Mouse (Mus musculus) midbrain, embryonic 16.5 days (tissue): ENCODE measurements around the gene Mphosph9. TPM values are rescaled to one million over a fixed set of nuclear protein-coding genes. Genes with fewer than 3 reads are reported as not detected.

Experiments
- ATAC-seq: fragments of 200-750 bp; cut with Nextera tagmentation; 2 replicates; pipeline ENCODE4 v1.8.0; 2017; ENCODE audit warnings: moderate TSS enrichment
- H3K27ac ChIP-seq: fragments of 300-500 bp; sonication (generic); 2 replicates; pipeline ENCODE4 v1.5.1; 2014; ENCODE audit warnings: mild to moderate bottlenecking, low read length, mixed read lengths
- H3K27me3 ChIP-seq: fragments of 300-500 bp; sonication (generic); 2 replicates; pipeline ENCODE4 v1.6.1; 2014; ENCODE audit warnings: low read depth, low read length, mixed read lengths; ENCODE audit not compliant: control insufficient read depth, insufficient read depth
- H3K36me3 ChIP-seq: fragments of 300-500 bp; sonication (generic); 2 replicates; pipeline ENCODE4 v1.6.1; 2014; ENCODE audit warnings: mild to moderate bottlenecking, low read length, moderate library complexity, mixed read lengths; ENCODE audit not compliant: control insufficient read depth, insufficient read depth
- H3K4me1 ChIP-seq: fragments of 300-500 bp; sonication (generic); 2 replicates; pipeline ENCODE4 v1.6.1; 2014; ENCODE audit warnings: mild to moderate bottlenecking, low read length, mixed read lengths; ENCODE audit not compliant: control insufficient read depth, insufficient read depth
- H3K4me2 ChIP-seq: fragments of 300-500 bp; sonication (generic); 2 replicates; pipeline ENCODE4 v1.6.1; 2014; ENCODE audit warnings: mild to moderate bottlenecking, low read length, mixed read lengths
- H3K4me3 ChIP-seq: fragments of 300-500 bp; sonication (generic); 2 replicates; pipeline ENCODE4 v1.5.1; 2014; ENCODE audit warnings: low read depth, mild to moderate bottlenecking, low read length, moderate library complexity, mixed read lengths
- H3K9ac ChIP-seq: fragments of 300-500 bp; sonication (generic); 2 replicates; pipeline ENCODE4 v1.6.1; 2014; ENCODE audit warnings: low read depth, low read length, mixed read lengths
- H3K9me3 ChIP-seq: fragments of 300-500 bp; sonication (generic); replicated peaks from 2 replicates; pipeline ENCODE4 v1.6.1; 2014; ENCODE audit warnings: mild to moderate bottlenecking, low read length, mixed read lengths; ENCODE audit not compliant: control insufficient read depth, poor library complexity, severe bottlenecking
- WGBS: fragments of 180-500 bp; shearing (Covaris S2); extraction: QIAGEN DNeasy Blood & Tissue Kit; methylation state at CpG from one replicate; pipeline ENCODE4 v1.1.7; 2014; 5-methylcytosine and 5-hydroxymethylcytosine counted together
- polyA plus RNA-seq: library from polyadenylated mRNA; unstranded; fragments of >200 nt; fragmentation: Nextera tagmentation; extraction: Ambion mirVana; gene quantifications from 2 replicates; pipeline ENCODE4 v1.2.1, GENCODE M21; 2015

The Mphosph9 gene
- polyA plus RNA-seq, 1 experiment from 2014 or later: 9.3 TPM

- WGBS: 56% methylated on average over 6 of the region's 6 CpGs
- no peak overlapping the region for H3K4me2 ChIP-seq
- H3K27ac ChIP-seq: no peak overlapping the region
- no peaks in the 10 kb centered on the region; the same call in 1 of the 2 replicates for H3K4me1 ChIP-seq
- no peaks in the 10 kb centered on the region for H3K9me3 ChIP-seq
- no peaks in the 10 kb centered on the region for H3K27me3 ChIP-seq
- H3K36me3 ChIP-seq: no peaks in the 10 kb centered on the region
- H3K9ac ChIP-seq: no peak overlapping the region
- H3K4me3 ChIP-seq: no peak overlapping the region
- ATAC-seq: no peak
Observed at GRCm38 (mm10) chr5:124227193-124227592, 100.6 kb downstream of the Mphosph9 start.

DNA sequence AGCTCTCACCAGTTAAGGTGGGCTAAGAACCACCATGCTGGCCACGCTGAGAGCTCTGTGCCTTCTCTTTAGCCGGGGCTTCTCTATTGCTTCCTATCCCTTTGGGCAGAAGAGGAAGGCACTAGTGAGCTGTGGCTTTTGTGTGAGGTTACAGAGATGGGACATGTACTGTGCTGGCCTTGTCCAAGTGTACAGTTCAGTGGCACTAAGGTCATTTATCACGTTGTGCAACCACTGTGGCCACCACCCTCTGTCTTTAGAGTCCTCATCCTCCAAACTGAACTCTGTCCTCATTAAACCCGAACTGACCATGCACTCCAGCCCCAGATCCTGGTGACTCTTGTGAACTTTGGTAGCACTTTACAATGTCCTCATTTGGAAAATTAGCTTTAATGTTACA, 101.3 kb downstream of the Mphosph9 start:
- Histone ChIP-seq H3K9ac (no peak overlapping the region), H3K27me3 (no peaks in the 10 kb centered on the region), H3K4me3 (no peak overlapping the region), H3K4me2 (no peak overlapping the region), H3K9me3 (no peaks in the 10 kb centered on the region), H3K27ac (no peak overlapping the region), H3K36me3 (no peaks in the 10 kb centered on the region), H3K4me1 (peaks cover 2% of the 10 kb centered on the region; the same call in 1 of the 2 replicates)
- 90% methylated on average over 4 of the region's 4 CpGs for WGBS
- ATAC-seq: no peak

GRCm38 (mm10) chr5:124225891-124226290, 101.9 kb downstream of the Mphosph9 start:
- Histone ChIP-seq H3K4me3 (no peak overlapping the region), H3K36me3 (no peaks in the 10 kb centered on the region), H3K9me3 (no peaks in the 10 kb centered on the region), H3K9ac (no peak overlapping the region), H3K27ac (no peak overlapping the region), H3K4me1 (peaks cover 2% of the 10 kb centered on the region; the same call in 1 of the 2 replicates), H3K4me2 (no peak overlapping the region), H3K27me3 (no peaks in the 10 kb centered on the region)
- ATAC-seq: no peak
- 91% methylated on average over 7 of the region's 7 CpGs for WGBS

GRCm38 (mm10) chr5:124224321-124225092, 103.3 kb downstream of the Mphosph9 start:
- no peak for ATAC-seq
- WGBS: 64% methylated on average over 16 of the region's 16 CpGs
- H3K9ac ChIP-seq: no peak overlapping the region

DNA sequence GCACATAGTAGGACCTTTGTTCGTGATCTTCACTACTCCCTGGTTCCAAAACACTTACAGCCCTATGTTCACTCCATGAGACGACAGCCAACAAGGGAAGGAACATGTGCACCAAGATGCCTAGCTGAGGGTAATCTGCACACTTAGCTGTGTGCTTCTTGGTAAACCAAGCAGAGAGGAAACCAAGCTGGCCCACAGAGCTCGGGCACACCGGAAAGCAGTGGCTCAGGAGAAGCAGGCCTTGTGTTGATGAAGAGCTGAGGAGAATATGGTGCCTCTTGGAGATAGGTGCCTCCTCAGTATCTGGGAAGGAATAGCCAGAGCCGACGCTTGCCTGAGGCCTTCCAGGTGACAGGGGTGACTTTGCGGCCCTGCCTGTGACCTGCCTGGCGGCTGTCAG, 104.2 kb downstream of the Mphosph9 start:
- H3K27me3 ChIP-seq: no peaks in the 10 kb centered on the region
- H3K27ac ChIP-seq: no peak overlapping the region
- WGBS: 89% methylated on average over 8 of the region's 8 CpGs
- H3K36me3 ChIP-seq: no peaks in the 10 kb centered on the region
- H3K9ac ChIP-seq: no peak overlapping the region
- no peak for ATAC-seq
- H3K4me3 ChIP-seq: no peak overlapping the region
- H3K4me1 ChIP-seq: peaks cover 10% of the 10 kb centered on the region
- no peak overlapping the region for H3K4me2 ChIP-seq
- H3K9me3 ChIP-seq: no peaks in the 10 kb centered on the region

More at GRCm38 (mm10) chr5:124224321-124225092, 103.3 kb downstream of the Mphosph9 start:
- Histone ChIP-seq H3K4me1 (peaks cover 5% of the 10 kb centered on the region), H3K27ac (no peak overlapping the region), H3K27me3 (no peaks in the 10 kb centered on the region), H3K9me3 (no peaks in the 10 kb centered on the region), H3K36me3 (no peaks in the 10 kb centered on the region), H3K4me3 (no peak overlapping the region), H3K4me2 (no peak overlapping the region)

DNA sequence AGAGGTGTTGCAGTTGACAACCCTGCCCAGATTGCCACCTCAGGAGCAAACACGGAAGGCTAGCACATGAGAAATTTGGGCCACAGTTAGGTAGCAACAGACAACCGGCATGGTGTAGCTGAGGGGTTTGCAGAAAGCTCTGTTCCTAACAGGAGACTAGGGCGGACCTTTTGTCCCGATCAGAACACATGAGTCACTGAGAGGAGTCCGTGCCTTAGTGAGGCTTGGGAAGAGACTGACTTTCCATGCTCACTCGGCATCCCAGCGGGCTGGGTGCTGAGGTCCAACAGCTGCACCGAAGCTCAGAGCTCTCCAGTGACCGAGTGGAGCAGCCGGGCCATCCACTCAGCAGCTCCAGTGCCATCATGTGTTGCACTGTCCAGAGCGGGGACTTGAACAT, 105.1 kb downstream of the Mphosph9 start:
- WGBS: 94% methylated on average over 11 of the region's 11 CpGs
- Histone ChIP-seq H3K4me2 (no peak overlapping the region), H3K9me3 (no peaks in the 10 kb centered on the region), H3K27me3 (no peaks in the 10 kb centered on the region), H3K27ac (no peak overlapping the region), H3K4me3 (no peak overlapping the region), H3K4me1 (peaks cover 10% of the 10 kb centered on the region), H3K36me3 (no peaks in the 10 kb centered on the region), H3K9ac (no peak overlapping the region)
- no peak for ATAC-seq

DNA sequence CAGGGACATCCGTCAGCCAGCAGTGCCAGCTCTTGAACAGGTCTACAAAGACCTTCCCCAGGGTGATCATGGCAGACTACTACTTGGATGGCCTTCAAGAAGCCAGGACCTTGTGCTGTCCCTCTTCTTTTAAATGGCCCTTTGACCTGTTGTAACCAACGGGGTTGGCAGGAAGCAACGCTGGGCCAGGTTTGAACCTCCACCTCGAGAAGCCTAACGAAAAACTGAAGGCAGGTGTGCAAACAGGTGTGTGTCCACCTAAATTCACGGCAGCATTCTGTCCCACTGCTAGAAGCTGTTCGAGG, 106.1 kb downstream of the Mphosph9 start:
- Histone ChIP-seq H3K4me3 (no peak overlapping the region), H3K27me3 (no peaks in the 10 kb centered on the region), H3K9me3 (no peaks in the 10 kb centered on the region), H3K4me2 (no peak overlapping the region), H3K36me3 (no peaks in the 10 kb centered on the region), H3K9ac (no peak overlapping the region), H3K27ac (no peak overlapping the region), H3K4me1 (peaks cover 10% of the 10 kb centered on the region)
- ATAC-seq: no peak
- 84% methylated on average over 7 of the region's 7 CpGs for WGBS

DNA sequence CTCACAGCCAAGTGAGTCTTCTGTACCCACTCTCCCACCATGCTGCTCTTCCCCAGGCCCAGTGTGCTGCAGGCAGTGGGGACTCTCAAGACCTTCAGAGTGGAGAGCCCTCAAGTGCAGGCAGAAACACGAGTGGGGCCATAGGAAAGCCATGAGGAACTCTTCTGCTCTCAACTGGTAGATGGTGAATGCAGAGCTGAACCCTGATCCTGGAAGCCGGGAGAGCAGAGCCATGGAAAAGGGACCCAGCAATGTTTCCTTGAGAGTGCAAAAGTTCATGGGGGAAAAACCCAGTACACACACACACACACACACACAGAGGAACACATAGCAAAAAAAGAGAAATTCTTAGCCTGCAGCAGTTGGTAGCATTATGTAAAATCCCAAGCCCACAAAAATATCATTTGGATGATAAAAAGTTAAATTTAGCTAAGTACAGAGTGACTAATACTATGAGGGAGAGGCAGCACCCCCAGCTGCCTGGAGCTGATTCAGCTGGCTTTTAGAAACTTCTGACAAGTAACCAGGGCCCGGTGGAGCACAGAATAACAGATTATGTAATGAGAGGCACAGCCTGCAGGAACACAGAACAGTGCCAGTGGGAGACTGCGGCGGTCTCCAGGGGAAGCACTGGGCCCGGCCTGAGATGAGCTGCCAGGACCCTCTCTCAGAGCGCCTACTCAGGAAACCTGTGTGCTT, 106.6 kb downstream of the Mphosph9 start:
- H3K27me3 ChIP-seq: no peaks in the 10 kb centered on the region
- no peak overlapping the region for H3K27ac ChIP-seq
- H3K4me3 ChIP-seq: no peak overlapping the region
- H3K4me1 ChIP-seq: peaks cover 10% of the 10 kb centered on the region
- no peak overlapping the region for H3K9ac ChIP-seq
- no peak overlapping the region for H3K4me2 ChIP-seq
- H3K9me3 ChIP-seq: no peaks in the 10 kb centered on the region
- WGBS: 58% methylated on average over 7 of the region's 7 CpGs
- H3K36me3 ChIP-seq: no peaks in the 10 kb centered on the region
- ATAC-seq: no peak

GRCm38 (mm10) chr5:124220551-124220950, 107.2 kb downstream of the Mphosph9 start:
- Histone ChIP-seq H3K9me3 (no peaks in the 10 kb centered on the region), H3K27ac (no peak overlapping the region), H3K9ac (no peak overlapping the region), H3K4me3 (no peak overlapping the region), H3K36me3 (no peaks in the 10 kb centered on the region), H3K27me3 (no peaks in the 10 kb centered on the region), H3K4me1 (peaks cover 10% of the 10 kb centered on the region), H3K4me2 (no peak overlapping the region)
- 94% methylated on average over 5 of the region's 5 CpGs for WGBS
- ATAC-seq: no peak
